Mouse (Mus musculus): ENCODE measurements around the gene Cldn15. TPM values are rescaled to one million over a fixed set of nuclear protein-coding genes. Genes with fewer than 3 reads are reported as not detected.
A peak's percentile ranks its signal among the peaks of the same experiment; 100 is the strongest.

Cldn15 gene
- polyA plus RNA-seq, 1 experiment = 2.6 TPM

- Histone ChIP-seq H3K4me3 (ENCODE audit: extremely low read depth, insufficient read depth, insufficient read length) (no peak overlapping the region), H3K36me3 (ENCODE audit: control insufficient read depth, insufficient read depth, low read length) (no peaks in the 10 kb centered on the region), H3K27me3 (ENCODE audit: control insufficient read depth, insufficient read depth, low read length) (no peaks in the 10 kb centered on the region), H3K4me1 (ENCODE audit: control insufficient read depth, insufficient read depth, insufficient read length) (no peaks in the 10 kb centered on the region), H3K27ac (ENCODE audit: insufficient read depth, low read length) (no peak overlapping the region)
- DNase-seq (ENCODE audit: low read depth in 1 of 2, low spot score in 2 of 2) = no peak
- 92% methylated on average over 6 of the region's 6 CpGs for WGBS
- no peak for TF ChIP-seq CTCF (IDR thresholded peaks at IDR 0.05; ENCODE audit: extremely low read depth, insufficient read depth, insufficient read length, insufficient replicate concordance)
- no peak for TF ChIP-seq POLR2A (IDR thresholded peaks at IDR 0.05; ENCODE audit: low read depth, low read length)
Observed at GRCm38 (mm10) chr5:136950521-136950920, 15.9 kb upstream of the Cldn15 start.

DNA sequence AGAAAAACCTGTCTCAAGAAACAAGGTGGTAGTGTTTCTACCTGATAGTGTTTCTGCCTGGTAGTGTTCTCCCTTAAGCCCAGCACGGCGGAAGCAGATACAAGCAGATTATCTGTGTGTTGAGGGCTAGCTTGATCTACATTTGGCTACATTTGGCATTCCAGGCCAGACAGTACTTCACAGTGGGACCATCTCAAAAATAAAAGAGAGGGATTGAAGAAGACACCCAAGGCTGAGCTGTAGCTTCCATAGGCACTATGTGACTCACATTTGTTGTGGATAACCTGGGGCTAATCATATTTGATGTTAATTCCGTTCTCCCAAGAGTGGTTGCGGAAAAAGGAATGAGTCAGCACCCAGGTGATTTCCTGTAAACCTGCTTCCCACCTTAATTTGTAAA is 14.3 kb upstream of the Cldn15 start:
- no peaks in the 10 kb centered on the region for H3K4me1 ChIP-seq (ENCODE audit: control insufficient read depth, insufficient read depth, insufficient read length)

GRCm38 (mm10) chr5:136953015-136953414 is 13.4 kb upstream of the Cldn15 start, which contains the start of gene Fis1:
TSS of gene Fis1 (plus strand) at chr5:136953275.
- H3K27ac ChIP-seq (ENCODE audit: insufficient read depth, low read length) = peak within 1 kb of the TSS; percentile 35; the same call in 1 of the 2 replicates
- no peaks in the 10 kb centered on the region for H3K27me3 ChIP-seq (ENCODE audit: control insufficient read depth, insufficient read depth, low read length)
- peak within 1 kb of the TSS; percentile 64 for H3K4me3 ChIP-seq (ENCODE audit: extremely low read depth, insufficient read depth, insufficient read length)
- WGBS = under 1% methylated on average over 23 of the region's 23 CpGs
- TF ChIP-seq CTCF (IDR thresholded peaks at IDR 0.05; ENCODE audit: extremely low read depth, insufficient read depth, insufficient read length, insufficient replicate concordance) (no peak), POLR2A (IDR thresholded peaks at IDR 0.05; ENCODE audit: low read depth, low read length) (no peak)
- no peaks in the 10 kb centered on the region for H3K4me1 ChIP-seq (ENCODE audit: control insufficient read depth, insufficient read depth, insufficient read length)
- peak; percentile 11 to 75 for DNase-seq (ENCODE audit: low read depth in 1 of 2, low spot score in 2 of 2)
- no peaks in the 10 kb centered on the region for H3K36me3 ChIP-seq (ENCODE audit: control insufficient read depth, insufficient read depth, low read length)

More for the DNA sequence above, 14.3 kb upstream of the Cldn15 start:
- no peak for DNase-seq (ENCODE audit: low read depth in 1 of 2, low spot score in 2 of 2)
- Histone ChIP-seq H3K27me3 (ENCODE audit: control insufficient read depth, insufficient read depth, low read length) (no peaks in the 10 kb centered on the region), H3K27ac (ENCODE audit: insufficient read depth, low read length) (no peak overlapping the region), H3K36me3 (ENCODE audit: control insufficient read depth, insufficient read depth, low read length) (no peaks in the 10 kb centered on the region), H3K4me3 (ENCODE audit: extremely low read depth, insufficient read depth, insufficient read length) (no peak overlapping the region)
- 67% methylated on average over 4 of the region's 4 CpGs for WGBS
- TF ChIP-seq POLR2A (IDR thresholded peaks at IDR 0.05; ENCODE audit: low read depth, low read length) (no peak), CTCF (IDR thresholded peaks at IDR 0.05; ENCODE audit: extremely low read depth, insufficient read depth, insufficient read length, insufficient replicate concordance) (no peak)

DNA sequence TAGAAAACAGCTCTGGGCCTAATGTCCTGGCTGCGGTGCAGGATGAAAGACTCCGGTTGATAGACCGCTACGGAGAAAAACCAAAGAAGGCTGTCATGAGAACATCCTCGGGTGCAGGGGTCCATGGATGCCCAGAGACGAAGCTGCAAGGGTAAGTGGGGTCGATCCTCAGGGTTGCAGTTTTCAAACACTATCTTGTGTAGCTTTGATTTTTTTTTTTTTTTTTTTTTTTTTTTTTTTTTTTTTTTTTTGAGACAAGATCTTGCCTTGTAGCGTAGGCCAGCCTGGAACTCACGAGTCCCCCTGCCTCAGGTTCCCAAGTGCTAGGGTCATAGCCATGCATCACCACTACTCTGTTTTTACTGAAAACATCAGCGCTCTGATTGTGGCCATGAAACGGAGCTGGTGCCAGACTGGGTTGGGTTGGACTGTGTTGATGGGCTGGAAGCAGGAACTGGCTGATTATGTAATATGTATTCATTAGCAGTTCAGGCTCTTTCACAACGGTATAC is 12.9 kb upstream of the Cldn15 start:
- Histone ChIP-seq H3K4me3 (ENCODE audit: extremely low read depth, insufficient read depth, insufficient read length) (peak overlapping the region; percentile 64), H3K27me3 (ENCODE audit: control insufficient read depth, insufficient read depth, low read length) (no peaks in the 10 kb centered on the region), H3K27ac (ENCODE audit: insufficient read depth, low read length) (peak overlapping the region; percentile 35; the same call in 1 of the 2 replicates), H3K4me1 (ENCODE audit: control insufficient read depth, insufficient read depth, insufficient read length) (no peaks in the 10 kb centered on the region), H3K36me3 (ENCODE audit: control insufficient read depth, insufficient read depth, low read length) (no peaks in the 10 kb centered on the region)
- no peak for DNase-seq (ENCODE audit: low read depth in 1 of 2, low spot score in 2 of 2)
- TF ChIP-seq CTCF (IDR thresholded peaks at IDR 0.05; ENCODE audit: extremely low read depth, insufficient read depth, insufficient read length, insufficient replicate concordance) (no peak), POLR2A (IDR thresholded peaks at IDR 0.05; ENCODE audit: low read depth, low read length) (no peak)
- 9% methylated on average over 12 of the region's 12 CpGs for whole genome bisulfite sequencing

- Histone ChIP-seq H3K36me3 (ENCODE audit: control insufficient read depth, insufficient read depth, low read length) (no peaks in the 10 kb centered on the region), H3K27me3 (ENCODE audit: control insufficient read depth, insufficient read depth, low read length) (no peaks in the 10 kb centered on the region), H3K4me1 (ENCODE audit: control insufficient read depth, insufficient read depth, insufficient read length) (no peaks in the 10 kb centered on the region), H3K27ac (ENCODE audit: insufficient read depth, low read length) (no peak overlapping the region), H3K4me3 (ENCODE audit: extremely low read depth, insufficient read depth, insufficient read length) (no peak overlapping the region)
- TF ChIP-seq CTCF (IDR thresholded peaks at IDR 0.05; ENCODE audit: extremely low read depth, insufficient read depth, insufficient read length, insufficient replicate concordance) = no peak
- DNase-seq (ENCODE audit: low read depth in 1 of 2, low spot score in 2 of 2) = no peak
- WGBS = 85% methylated on average over 4 of the region's 4 CpGs
Observed at GRCm38 (mm10) chr5:136955622-136956021, 10.8 kb upstream of the Cldn15 start.

DNA sequence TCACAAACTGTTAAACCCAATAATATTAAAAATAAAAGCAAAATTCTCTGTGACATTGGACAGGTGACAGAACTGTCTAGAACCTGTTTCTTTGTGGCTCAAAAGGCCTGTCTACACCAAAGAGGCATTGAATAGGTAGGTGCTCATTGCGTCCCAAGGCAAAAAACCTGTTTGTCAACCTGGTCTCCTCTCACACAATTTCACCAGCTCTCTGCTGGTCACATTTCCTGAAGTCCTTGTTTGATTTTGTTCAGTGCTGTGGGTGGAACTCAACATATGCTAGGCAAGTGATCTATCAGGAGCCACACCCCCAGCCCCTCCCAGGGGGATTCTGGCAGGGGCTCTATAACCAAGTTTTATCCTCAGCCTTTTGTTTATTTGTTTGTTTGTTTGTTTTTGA is 9.2 kb upstream of the Cldn15 start:
- H3K4me1 ChIP-seq (ENCODE audit: control insufficient read depth, insufficient read depth, insufficient read length) = no peaks in the 10 kb centered on the region; the same call in 1 of the 2 replicates
- no peak for DNase-seq (ENCODE audit: low read depth in 1 of 2, low spot score in 2 of 2)
- no peak overlapping the region for H3K4me3 ChIP-seq (ENCODE audit: extremely low read depth, insufficient read depth, insufficient read length)
- H3K36me3 ChIP-seq (ENCODE audit: control insufficient read depth, insufficient read depth, low read length) = no peaks in the 10 kb centered on the region
- WGBS = 95% methylated on average over 1 of the region's 1 CpGs
- no peaks in the 10 kb centered on the region for H3K27me3 ChIP-seq (ENCODE audit: control insufficient read depth, insufficient read depth, low read length)
- TF ChIP-seq POLR2A (IDR thresholded peaks at IDR 0.05; ENCODE audit: low read depth, low read length) = no peak
- no peak for TF ChIP-seq CTCF (IDR thresholded peaks at IDR 0.05; ENCODE audit: extremely low read depth, insufficient read depth, insufficient read length, insufficient replicate concordance)
- no peak overlapping the region for H3K27ac ChIP-seq (ENCODE audit: insufficient read depth, low read length)

GRCm38 (mm10) chr5:136958991-136959605 is 7.3 kb upstream of the Cldn15 start:
- TF ChIP-seq POLR2A (IDR thresholded peaks at IDR 0.05; ENCODE audit: low read depth, low read length) (no peak), CTCF (IDR thresholded peaks at IDR 0.05; ENCODE audit: extremely low read depth, insufficient read depth, insufficient read length, insufficient replicate concordance) (no peak)
- peaks cover 3% of the 10 kb centered on the region; the same call in 1 of the 2 replicates for H3K4me1 ChIP-seq (ENCODE audit: control insufficient read depth, insufficient read depth, insufficient read length)

More at GRCm38 (mm10) chr5:136958991-136959605, 7.3 kb upstream of the Cldn15 start:
- Histone ChIP-seq H3K27me3 (ENCODE audit: control insufficient read depth, insufficient read depth, low read length) (no peaks in the 10 kb centered on the region), H3K4me3 (ENCODE audit: extremely low read depth, insufficient read depth, insufficient read length) (no peak overlapping the region), H3K36me3 (ENCODE audit: control insufficient read depth, insufficient read depth, low read length) (peaks cover 8% of the 10 kb centered on the region; the same call in 1 of the 2 replicates), H3K27ac (ENCODE audit: insufficient read depth, low read length) (no peak overlapping the region)
- 83% methylated on average over 5 of the region's 5 CpGs for whole genome bisulfite sequencing
- no peak for DNase-seq (ENCODE audit: low read depth in 1 of 2, low spot score in 2 of 2)

Data from spleen, adult 2 months (tissue).